Mouse (Mus musculus) spleen, adult 2 months (tissue): ENCODE results near the gene Oat.

Experiments
- CTCF ChIP-seq: fragments of 200-500 bp; IDR thresholded peaks from 2 replicates; pipeline ENCODE4 v1.5.1; 2011; ENCODE audit warnings: mild to moderate bottlenecking, inconsistent platforms; ENCODE audit not compliant: insufficient read depth, insufficient read length, insufficient replicate concordance; ENCODE audit errors: extremely low read depth
- POLR2A ChIP-seq: fragments of 200-500 bp; IDR thresholded peaks from 2 replicates; pipeline ENCODE4 v1.6.1; 2011; ENCODE audit warnings: low read depth, low read length, inconsistent platforms

DNA sequence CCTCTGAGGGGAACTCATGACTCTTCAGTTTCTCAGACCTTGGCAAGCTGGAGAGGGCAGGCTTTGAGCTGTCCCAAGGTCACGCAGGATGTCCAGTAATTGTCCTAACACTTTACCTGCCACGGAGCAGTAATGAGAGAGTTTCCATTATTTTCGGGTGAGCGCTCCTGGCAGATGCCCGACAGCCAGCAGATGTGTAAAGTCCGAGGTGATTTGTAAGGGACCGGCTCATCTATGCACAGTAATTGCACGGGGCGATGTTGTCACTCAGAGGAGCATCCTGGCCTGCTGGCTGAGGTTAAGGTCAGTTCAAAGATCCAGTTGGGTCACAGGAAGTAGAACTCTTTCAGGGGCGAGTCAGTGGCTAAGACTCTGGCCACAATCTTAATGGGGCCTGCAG is 48.0 kb upstream of the Oat start:
- TF ChIP-seq CTCF (no peak), POLR2A (no peak)
